Mouse (Mus musculus): ENCODE data around the gene Crip1. TPM values are rescaled to one million over a fixed set of nuclear protein-coding genes. Genes with fewer than 3 reads are reported as not detected.

The Crip1 gene
- polyA plus RNA-seq, 1 experiment from 2014 or later: 507 TPM

DNA sequence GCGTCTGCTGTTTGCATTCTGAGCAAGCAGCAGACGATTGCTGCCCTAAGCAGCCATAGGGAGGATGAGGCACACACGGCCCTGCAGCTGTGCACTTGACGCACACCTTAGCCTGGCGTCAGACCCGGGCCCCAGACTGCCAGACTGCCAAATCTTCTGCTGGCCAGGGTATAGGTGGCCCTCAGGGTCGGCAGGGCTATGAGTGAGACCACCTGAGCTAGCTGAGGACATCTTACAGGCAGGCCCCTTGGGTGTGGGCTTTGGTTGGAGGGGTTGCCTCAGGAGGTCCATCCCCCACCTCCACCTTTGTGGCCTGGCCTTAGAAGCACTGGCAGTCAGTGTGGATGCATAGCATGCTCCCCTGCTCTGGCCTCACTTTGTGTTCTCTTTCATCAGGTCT is 10.7 kb upstream of the Crip1 start:
- Histone ChIP-seq H3K4me2 (ENCODE audit: low read depth, low read length) (no peak overlapping the region), H3K4me1 (ENCODE audit: control insufficient read depth, insufficient read depth, low read length) (peaks cover 8% of the 10 kb centered on the region; the same call in 1 of the 2 replicates), H3K36me3 (ENCODE audit: control insufficient read depth, insufficient read depth, low read length) (peaks cover 82% of the 10 kb centered on the region), H3K4me3 (ENCODE audit: low read depth, low read length) (no peak overlapping the region), H3K9me3 (ENCODE audit: control insufficient read depth, low read length) (no peaks in the 10 kb centered on the region), H3K9ac (ENCODE audit: low read depth, low read length) (no peak overlapping the region), H3K27ac (replicated peaks; ENCODE audit: low read depth, low read length) (no peak overlapping the region), H3K27me3 (replicated peaks; ENCODE audit: control insufficient read depth, insufficient read depth, low read length) (peaks cover 4% of the 10 kb centered on the region; the same call in 1 of the 2 replicates)
- DNase-seq (ENCODE audit: low spot score) (no peak), ATAC-seq (ENCODE audit: low read depth) (no peak)
- WGBS: 85% methylated on average over 7 of the region's 7 CpGs

DNA sequence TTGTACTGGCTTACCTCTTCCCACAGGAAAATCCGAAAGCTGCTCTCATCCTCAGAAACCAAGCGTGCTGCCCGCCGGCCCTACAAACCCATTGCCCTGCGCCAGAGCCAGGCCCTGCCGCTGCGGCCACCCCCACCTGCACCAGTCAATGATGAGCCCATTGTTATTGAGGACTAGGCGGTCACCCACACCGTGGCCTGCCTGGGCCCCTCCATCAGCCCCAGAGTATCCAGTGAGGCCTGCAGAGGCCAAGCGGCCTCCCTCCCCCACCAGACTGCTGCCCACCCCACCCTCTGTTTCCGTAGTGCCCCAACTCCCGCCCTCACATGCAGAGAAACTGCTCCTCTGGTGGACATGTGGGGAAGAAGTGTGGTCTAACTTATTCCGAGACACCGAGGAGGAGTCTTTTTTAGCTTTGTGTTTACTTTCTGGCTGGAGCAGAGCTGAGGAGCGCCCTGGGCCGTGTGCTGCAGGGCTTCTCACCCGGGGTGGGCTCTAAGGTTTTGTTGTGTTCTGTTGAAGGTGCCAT is 9.6 kb upstream of the Crip1 start:
- Histone ChIP-seq H3K36me3 (ENCODE audit: control insufficient read depth, insufficient read depth, low read length) (peaks cover 71% of the 10 kb centered on the region), H3K27me3 (replicated peaks; ENCODE audit: control insufficient read depth, insufficient read depth, low read length) (peaks cover 15% of the 10 kb centered on the region), H3K4me1 (ENCODE audit: control insufficient read depth, insufficient read depth, low read length) (peaks cover 8% of the 10 kb centered on the region; the same call in 1 of the 2 replicates), H3K9ac (ENCODE audit: low read depth, low read length) (no peak overlapping the region), H3K27ac (replicated peaks; ENCODE audit: low read depth, low read length) (no peak overlapping the region; the same call in 1 of the 2 replicates), H3K4me3 (ENCODE audit: low read depth, low read length) (no peak overlapping the region), H3K4me2 (ENCODE audit: low read depth, low read length) (no peak overlapping the region), H3K9me3 (ENCODE audit: control insufficient read depth, low read length) (no peaks in the 10 kb centered on the region)
- DNase-seq (ENCODE audit: low spot score) (no peak), ATAC-seq (ENCODE audit: low read depth) (no peak)
- WGBS: 72% methylated on average over 15 of the region's 17 CpGs

DNA sequence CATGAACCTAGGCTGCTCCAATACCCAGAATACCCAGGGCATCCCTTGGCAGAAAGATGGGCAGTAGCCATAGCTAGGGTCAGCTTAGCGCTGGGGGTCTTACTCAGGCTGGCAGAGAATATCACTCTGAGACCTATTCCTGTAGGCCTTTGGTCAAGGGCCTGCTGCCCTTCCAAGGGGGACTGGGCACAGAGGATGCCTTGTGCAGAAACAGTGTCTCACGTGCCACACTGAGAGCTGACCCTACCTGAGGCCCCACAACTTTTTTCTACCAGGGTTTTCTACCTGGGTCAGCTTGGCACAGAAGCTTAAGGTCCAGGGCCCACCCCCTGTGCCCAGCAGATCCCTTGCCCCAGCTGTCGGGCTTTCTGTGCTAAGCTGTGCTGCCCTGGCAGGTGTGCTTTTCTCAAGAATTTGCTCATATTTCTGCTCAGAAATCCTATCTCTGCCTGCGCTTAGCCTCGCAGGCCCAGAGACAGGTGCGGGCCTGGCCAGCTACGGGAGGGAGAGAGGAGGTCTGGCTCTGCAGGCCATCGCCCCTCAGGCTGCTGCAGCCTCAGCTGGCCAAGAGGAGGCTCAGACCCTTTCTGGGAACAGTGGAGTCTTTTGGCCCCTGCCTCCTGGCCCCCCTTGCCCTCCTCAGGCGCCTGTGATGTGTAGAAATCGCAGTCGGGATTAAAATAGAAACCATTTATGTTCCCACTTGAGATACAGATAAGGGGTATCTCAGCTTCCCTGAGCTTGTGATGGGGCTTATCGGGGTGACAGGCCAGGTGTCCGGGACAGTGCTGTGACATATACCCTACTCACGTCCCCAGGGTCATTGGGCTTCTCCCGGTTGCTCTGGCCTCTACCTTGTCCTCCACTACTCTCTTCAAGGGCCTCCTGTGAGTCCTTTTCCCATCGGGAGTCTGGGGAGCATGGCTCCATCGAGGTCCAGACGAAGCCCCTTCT is 8.6 kb upstream of the Crip1 start:
- Histone ChIP-seq H3K36me3 (ENCODE audit: control insufficient read depth, insufficient read depth, low read length) (peaks cover 61% of the 10 kb centered on the region), H3K4me3 (ENCODE audit: low read depth, low read length) (no peak overlapping the region), H3K27me3 (replicated peaks; ENCODE audit: control insufficient read depth, insufficient read depth, low read length) (peaks cover 23% of the 10 kb centered on the region), H3K4me1 (ENCODE audit: control insufficient read depth, insufficient read depth, low read length) (peaks cover 17% of the 10 kb centered on the region), H3K27ac (replicated peaks; ENCODE audit: low read depth, low read length) (no peak overlapping the region), H3K9me3 (ENCODE audit: control insufficient read depth, low read length) (no peaks in the 10 kb centered on the region), H3K9ac (ENCODE audit: low read depth, low read length) (no peak overlapping the region), H3K4me2 (ENCODE audit: low read depth, low read length) (no peak overlapping the region)
- no peak for ATAC-seq (ENCODE audit: low read depth)
- 88% methylated on average over 18 of the region's 18 CpGs for WGBS
- no peak for DNase-seq (ENCODE audit: low spot score)

DNA sequence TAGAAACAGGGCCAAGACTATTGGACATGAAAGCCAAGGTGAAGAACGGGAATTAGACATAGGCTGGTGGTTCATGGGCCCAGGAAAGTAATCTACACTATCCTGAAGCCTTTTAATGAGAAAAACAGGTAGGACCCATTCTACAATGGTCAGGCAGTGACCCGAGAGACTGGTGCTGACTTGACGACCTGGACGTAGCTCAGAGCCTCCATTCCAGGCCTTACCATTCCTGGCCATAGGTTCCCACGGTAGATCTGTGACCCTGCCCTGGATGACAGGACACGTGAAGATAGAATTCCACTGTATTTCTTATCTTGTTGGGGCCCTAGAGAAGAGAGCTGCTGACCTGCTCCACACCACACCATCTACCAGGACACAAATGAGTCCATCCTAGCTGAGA is 7.8 kb upstream of the Crip1 start:
- peak overlapping the region; percentile 25; the same call in 1 of the 2 replicates for H3K9ac ChIP-seq (ENCODE audit: low read depth, low read length)
- ATAC-seq (ENCODE audit: low read depth): no peak
- 83% methylated on average over 6 of the region's 6 CpGs for WGBS
- no peaks in the 10 kb centered on the region for H3K9me3 ChIP-seq (ENCODE audit: control insufficient read depth, low read length)
- H3K27ac ChIP-seq (replicated peaks; ENCODE audit: low read depth, low read length): no peak overlapping the region
- no peak overlapping the region for H3K4me3 ChIP-seq (ENCODE audit: low read depth, low read length)
- DNase-seq (ENCODE audit: low spot score): no peak
- H3K27me3 ChIP-seq (replicated peaks; ENCODE audit: control insufficient read depth, insufficient read depth, low read length): peaks cover 23% of the 10 kb centered on the region
- H3K4me1 ChIP-seq (ENCODE audit: control insufficient read depth, insufficient read depth, low read length): peaks cover 23% of the 10 kb centered on the region
- peaks cover 53% of the 10 kb centered on the region for H3K36me3 ChIP-seq (ENCODE audit: control insufficient read depth, insufficient read depth, low read length)
- no peak overlapping the region for H3K4me2 ChIP-seq (ENCODE audit: low read depth, low read length)

DNA sequence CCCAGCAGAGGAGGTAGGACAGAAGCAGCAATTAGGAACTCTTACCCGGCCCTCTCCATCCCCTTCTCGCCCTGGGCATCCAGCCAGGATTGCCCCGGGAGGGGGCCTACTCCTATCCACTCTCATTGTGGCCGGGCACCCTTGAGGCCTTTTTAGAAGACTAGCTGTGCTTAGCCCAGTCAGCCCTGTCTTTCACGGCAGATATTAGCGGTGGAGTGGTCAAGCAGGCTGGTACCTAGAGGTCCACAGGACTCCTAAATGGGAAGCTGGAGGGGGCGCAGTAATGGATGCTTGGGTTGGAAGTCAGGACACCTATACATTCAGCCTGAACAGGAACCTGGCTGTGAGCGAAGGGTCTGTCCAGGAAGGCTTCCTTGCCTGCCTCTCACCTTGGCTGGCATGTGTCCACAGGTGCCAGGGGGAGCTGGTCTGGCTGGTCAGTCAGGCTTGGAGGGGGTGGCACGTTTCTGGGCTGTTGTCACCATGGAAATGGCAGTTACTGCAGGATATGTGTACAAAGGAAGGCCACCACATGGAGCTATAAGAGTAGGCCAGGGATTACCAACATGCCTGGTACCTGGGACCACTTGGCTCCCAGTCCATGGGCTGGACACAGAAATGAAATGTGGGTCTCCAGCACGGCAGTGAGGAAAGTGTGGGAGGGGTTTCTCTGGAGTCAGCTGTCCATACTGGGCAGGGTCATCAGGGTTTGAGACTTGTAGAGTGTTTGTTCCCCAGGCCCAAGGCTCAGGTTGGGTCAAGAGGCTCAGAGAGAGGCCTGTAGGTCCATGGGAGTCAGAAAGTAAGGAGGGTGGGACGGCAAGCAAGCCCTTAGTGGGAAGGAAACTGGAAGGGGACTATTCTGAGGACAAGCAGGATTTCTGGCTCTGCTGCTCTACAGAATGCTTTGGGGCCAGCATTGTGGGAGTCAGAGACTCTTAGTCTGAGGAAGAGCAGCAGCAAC is 6.9 kb upstream of the Crip1 start:
- Histone ChIP-seq H3K36me3 (ENCODE audit: control insufficient read depth, insufficient read depth, low read length) (peaks cover 45% of the 10 kb centered on the region), H3K9ac (ENCODE audit: low read depth, low read length) (peak overlapping the region; percentile 34; the same call in 1 of the 2 replicates), H3K4me3 (ENCODE audit: low read depth, low read length) (peak overlapping the region; percentile 48), H3K27me3 (replicated peaks; ENCODE audit: control insufficient read depth, insufficient read depth, low read length) (peaks cover 23% of the 10 kb centered on the region), H3K4me1 (ENCODE audit: control insufficient read depth, insufficient read depth, low read length) (peaks cover 23% of the 10 kb centered on the region), H3K9me3 (ENCODE audit: control insufficient read depth, low read length) (no peaks in the 10 kb centered on the region), H3K4me2 (ENCODE audit: low read depth, low read length) (peak overlapping the region; percentile 71), H3K27ac (replicated peaks; ENCODE audit: low read depth, low read length) (peak overlapping the region; percentile 57)
- ATAC-seq (ENCODE audit: low read depth) (no peak), DNase-seq (ENCODE audit: low spot score) (no peak)
- WGBS: 41% methylated on average over 11 of the region's 11 CpGs

DNA sequence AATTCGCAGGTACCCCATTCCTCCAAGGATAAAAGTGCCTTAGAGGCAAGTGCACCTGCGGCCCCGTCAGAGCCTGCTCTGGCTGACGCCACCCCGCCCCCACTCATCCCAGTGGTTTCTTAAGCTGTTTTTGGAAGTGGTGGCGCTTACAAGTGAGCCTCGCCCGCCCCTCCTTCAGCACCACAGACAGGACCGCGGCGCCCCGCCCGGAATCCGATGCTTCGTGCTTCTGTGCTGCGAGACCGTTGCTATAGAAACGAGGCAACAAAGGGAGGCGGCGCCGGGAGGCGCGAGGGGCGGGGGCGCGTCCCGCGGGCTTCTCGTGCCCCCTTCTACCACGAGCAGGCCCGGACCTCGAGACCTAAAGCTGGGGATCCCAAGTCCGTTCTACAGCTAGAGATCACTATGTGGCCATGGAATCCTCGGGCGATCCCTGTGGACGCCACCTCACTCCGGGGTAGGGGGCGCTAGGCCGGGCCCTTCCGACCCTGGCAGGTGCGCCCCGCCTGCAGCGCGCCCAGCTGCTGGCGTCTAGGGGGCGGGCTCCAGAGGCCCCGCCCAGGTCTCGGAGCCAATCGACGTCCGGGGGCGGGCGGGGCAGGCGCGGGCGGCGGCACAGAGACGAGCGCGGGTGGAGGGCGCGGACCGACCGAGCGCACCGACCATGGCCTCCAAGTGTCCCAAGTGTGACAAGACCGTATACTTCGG is 6.1 kb upstream of the Crip1 start, which contains the start of gene Crip2:
Crip2 (plus strand) TSS at position 329 of the 708 bp plus-strand sequence.
- WGBS: under 1% methylated on average over 34 of the region's 68 CpGs
- Histone ChIP-seq H3K4me1 (ENCODE audit: control insufficient read depth, insufficient read depth, low read length) (peaks cover 23% of the 10 kb centered on the region), H3K4me3 (ENCODE audit: low read depth, low read length) (peak within 1 kb of the TSS; percentile 48), H3K9ac (ENCODE audit: low read depth, low read length) (peak within 1 kb of the TSS; percentile 58), H3K27ac (replicated peaks; ENCODE audit: low read depth, low read length) (peak within 1 kb of the TSS; percentile 57), H3K27me3 (replicated peaks; ENCODE audit: control insufficient read depth, insufficient read depth, low read length) (peaks cover 23% of the 10 kb centered on the region), H3K9me3 (ENCODE audit: control insufficient read depth, low read length) (no peaks in the 10 kb centered on the region), H3K36me3 (ENCODE audit: control insufficient read depth, insufficient read depth, low read length) (peaks cover 36% of the 10 kb centered on the region), H3K4me2 (ENCODE audit: low read depth, low read length) (peak within 1 kb of the TSS; percentile 71)
- ATAC-seq (ENCODE audit: low read depth) (peak; percentile 87), DNase-seq (ENCODE audit: low spot score) (peak; percentile 97)

DNA sequence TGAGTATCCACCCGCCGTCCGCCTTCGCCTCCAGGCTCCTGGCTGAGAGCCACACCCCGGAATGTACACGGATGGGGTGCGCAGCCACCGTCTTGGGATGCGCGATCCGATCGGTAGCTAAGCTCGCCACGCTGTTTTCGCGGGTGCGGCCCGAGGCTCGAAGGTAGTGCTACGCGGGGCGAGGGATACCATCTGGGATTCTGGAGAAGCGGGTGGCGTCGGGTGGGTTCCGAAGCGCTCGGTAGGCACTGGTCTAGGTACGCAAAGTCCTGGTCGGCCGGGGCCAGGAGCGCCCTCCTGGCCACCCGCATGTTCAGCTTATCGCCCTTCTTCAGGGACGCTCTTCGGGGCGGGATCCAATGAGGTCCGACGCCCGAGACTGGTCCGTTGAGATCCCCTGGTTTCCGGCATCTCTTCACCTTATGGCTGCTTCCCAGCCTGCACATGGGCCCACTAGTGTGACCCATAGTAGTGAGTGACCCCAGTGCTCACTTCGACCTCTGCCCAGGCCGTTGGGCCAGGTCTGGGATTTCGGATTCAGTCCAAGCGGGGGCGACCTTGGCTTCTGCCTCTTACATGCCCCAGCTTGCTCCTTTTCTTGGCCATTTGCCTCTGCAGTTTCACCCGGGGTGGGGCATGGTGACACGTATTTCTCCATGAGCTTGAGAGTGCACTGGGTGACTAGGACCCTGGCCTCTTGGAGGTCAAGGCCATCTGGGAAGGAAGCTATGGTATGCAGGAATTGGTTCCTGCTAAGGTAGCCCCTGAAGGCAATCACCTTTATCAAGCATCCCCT is 5.3 kb upstream of the Crip1 start:
- H3K27me3 ChIP-seq (replicated peaks; ENCODE audit: control insufficient read depth, insufficient read depth, low read length): peaks cover 23% of the 10 kb centered on the region
- peaks cover 23% of the 10 kb centered on the region for H3K4me1 ChIP-seq (ENCODE audit: control insufficient read depth, insufficient read depth, low read length)
- no peak; the same call in 1 of the 2 replicates for ATAC-seq (ENCODE audit: low read depth)
- peak overlapping the region; percentile 71 for H3K4me2 ChIP-seq (ENCODE audit: low read depth, low read length)
- peak overlapping the region; percentile 58 for H3K9ac ChIP-seq (ENCODE audit: low read depth, low read length)
- peaks cover 28% of the 10 kb centered on the region for H3K36me3 ChIP-seq (ENCODE audit: control insufficient read depth, insufficient read depth, low read length)
- peak overlapping the region; percentile 48 for H3K4me3 ChIP-seq (ENCODE audit: low read depth, low read length)
- no peaks in the 10 kb centered on the region for H3K9me3 ChIP-seq (ENCODE audit: control insufficient read depth, low read length)
- peak overlapping the region; percentile 55; the same call in 1 of the 2 replicates for H3K27ac ChIP-seq (replicated peaks; ENCODE audit: low read depth, low read length)
- DNase-seq (ENCODE audit: low spot score): no peak
- 5% methylated on average over 40 of the region's 49 CpGs for WGBS

Measured in embryonic facial prominence, embryonic 14.5 days (tissue).